Mouse (Mus musculus): ENCODE data around the gene Tsc22d3.

Tsc22d3 gene

DNA sequence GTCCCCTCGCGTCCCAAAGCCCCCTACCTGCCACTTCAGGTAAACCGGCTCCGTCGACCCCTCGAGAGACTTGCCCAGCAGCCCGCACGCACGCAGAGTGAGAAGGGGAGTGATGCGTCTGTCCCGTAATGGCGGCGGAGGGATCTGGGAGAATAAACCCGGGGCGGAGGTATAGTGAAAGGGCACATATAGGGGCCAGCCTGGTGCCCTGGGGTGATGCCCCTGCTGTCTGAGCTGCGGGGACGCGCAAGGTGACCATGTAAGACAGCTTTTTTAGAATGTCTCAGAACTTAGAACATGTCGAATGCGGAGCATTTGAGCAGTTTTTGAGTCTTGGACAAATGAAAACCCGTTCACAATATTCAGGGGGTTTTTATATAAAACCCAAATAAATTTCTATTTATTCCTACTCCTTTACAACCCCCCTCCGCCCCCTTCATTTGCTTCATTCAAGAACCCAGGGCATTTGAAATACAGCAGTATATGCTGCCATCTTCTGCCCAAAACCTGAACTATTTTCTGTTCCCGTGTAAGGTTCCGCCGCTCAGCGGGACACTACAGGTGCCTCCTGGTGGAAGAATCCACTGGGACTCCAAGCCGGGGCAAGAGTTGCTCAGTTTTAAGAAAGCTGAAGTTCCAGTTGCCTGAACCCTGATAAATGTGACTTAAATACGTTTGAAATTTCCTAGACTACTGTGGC lies at the start of gene Tsc22d3:
Tsc22d3 (minus strand) TSS at position 250 of the 700 bp plus-strand sequence.
- DNase-seq, result peak; percentile 72

DNA sequence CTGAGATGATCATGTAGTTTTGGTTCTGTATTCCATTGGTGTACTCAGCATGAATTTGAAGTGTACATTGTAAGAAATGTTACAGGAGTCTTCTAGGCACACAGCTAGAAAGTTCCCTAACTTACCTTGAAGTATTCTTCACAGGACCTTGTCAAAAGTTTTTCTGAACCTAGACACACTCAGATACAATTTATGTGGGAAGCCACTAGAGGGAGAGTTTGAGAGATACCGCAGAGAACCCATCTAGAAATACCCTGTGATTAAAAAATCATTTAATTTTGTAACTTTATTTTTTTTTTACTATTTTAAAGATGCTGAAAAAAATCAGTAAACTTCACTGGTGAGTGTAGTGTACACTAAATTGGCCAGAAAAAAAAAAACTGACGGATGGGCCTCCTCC lies 39.1 kb upstream of the Tsc22d3 start:
- no peak for DNase-seq

DNA sequence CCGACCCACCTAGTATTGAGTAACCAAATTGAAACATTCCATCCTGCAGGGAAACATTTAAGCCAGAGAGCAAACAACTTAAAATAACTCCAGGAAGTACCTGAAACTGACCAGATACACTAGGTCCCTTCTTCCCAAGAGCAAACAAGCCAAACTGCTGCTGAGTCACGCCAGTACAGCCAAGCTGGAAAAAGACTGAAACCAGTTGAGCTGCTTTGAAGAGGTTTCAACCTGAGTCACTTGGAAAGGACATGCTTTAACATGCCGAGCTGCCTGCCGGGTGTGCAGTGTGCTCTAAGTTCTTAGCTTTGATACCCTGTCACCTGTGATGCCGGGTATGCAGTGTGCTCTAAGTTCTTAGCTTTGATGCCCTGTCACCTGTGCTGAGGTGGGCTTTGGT lies 37.6 kb upstream of the Tsc22d3 start:
- no peak for DNase-seq

DNA sequence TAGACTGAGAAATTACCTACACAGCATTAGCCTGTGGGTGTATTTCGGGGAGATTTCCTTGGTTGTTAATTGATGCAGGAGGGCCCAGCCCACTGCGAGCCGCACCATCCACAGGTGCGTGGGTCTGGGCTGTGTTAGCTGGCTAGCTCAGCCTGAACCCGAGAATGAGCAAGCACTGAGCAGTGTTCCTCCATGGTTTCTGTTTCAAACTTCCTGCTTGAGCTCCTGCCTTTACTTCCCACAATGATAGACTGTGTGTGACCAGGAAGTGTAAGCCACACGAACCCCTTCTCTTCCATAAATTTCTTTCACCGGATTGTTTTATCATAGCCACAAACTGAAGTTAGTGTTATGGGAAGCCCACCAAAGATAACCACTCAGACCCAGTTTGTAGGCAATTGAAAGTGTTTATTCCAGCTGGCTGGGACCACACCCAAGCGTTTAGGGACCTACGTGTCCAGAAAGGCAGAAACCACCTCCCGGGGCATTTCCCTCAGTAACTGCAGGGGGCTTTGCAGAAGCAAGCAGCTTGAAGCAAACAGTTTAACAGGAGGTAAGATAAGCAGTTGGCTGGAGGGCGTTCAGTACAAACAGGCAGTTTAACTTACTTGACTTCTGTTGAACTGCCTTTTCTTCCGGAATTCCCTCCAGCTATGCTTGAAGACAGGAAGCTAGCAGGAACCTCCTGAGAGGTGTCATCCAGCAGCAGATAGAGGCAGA lies 24.6 kb upstream of the Tsc22d3 start:
- no peak for DNase-seq

DNA sequence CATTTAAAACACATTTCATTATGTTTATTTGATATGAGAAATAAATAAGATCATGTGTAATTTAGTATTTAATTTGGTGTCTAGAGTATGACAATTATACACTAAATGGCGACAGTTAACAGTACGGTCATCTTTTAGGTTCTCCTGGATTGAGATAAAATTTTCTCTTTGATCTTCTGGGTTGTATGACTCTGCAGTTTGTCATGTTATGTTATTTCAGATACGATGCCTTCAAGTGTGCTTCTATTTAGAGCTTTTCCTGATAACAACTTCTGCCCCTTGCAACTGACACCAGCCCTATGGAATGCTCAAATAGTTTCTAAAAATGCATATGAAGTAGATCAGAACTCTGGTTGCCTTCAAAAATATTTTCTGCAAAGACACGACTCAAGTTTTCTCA lies 9.5 kb upstream of the Tsc22d3 start:
- DNase-seq, result no peak

DNA sequence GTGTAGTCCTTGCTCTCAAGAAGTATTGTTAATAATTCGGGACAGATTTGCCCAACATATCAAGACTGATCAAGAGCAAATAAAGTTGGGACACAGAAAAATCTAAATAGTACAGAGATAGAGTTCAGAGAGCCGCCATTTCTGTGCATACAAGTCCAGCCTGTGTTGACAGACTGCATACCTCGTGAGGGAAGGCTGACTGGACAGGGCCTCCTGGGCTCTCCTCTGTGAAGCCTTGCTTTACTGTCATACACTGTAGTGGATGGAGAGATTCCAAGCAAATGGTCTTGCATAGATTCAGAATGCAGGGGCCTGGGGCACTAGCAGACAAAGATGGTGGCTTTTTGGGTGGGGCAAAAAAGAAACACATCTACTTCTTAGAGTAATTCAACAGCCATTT lies 1.4 kb upstream of the Tsc22d3 start:
- no peak for DNase-seq

DNA sequence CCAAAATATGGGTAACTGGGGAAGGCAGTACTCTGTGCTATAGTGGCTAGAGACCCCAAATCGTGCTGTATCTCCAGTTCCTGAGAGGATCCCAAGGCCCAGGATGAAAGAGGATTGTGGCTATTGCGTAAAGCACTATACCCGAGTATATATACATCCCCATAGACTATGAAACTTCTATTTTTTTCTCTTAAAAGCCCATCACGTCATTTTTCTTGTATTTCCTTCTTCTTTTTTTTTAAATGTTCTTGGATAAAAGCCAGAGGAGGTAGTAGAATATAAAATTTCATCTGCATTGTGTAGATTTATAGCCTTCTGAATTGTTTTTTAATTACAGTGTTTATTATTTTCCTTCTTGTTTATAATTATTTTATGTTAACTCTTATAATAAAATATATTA lies 852 bp upstream of the Tsc22d3 start:
- DNase-seq, result no peak

DNA sequence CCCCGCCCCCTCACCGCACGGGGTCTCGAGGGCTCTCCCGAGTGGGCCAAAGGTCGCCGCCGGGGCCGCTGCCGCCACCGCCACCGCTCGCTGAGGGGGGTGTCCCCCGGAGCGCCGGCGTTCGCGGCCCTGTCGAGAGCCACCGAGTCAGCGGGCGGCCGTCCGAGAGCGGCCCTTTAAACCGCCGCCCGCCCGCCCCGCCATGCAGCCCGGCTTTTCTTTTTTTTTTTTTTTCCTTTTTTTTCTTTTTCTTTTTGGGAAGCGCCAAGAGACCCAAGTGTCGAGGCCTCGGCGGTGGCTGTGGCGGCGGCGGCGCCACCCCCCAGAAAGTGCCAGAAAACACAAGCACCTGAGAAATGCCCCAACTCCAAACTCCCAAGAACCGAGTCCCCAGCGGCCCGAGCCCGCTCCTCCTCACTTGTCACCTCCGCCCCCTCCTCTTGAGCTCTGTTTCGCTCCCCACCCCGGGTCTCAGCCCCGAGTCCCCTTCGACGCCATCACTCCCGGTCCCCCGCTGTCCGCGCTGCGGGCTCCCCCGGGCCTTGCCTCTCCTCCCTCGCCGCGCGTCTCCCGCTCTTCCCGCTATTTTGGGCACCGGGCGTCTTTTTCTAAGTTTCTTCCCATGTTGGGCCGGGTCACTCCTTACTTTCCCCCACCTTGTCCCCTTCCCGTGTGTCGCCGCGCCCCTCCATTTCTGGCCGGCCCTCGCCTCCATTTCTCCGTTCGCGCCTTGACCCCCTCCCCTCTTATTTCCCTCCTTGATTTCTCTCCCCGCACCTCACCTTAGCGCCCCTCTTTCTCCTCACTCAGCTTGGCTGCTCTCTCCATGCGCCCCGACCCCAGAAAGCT lies 674 bp downstream of the Tsc22d3 start:
- DNase-seq, result peak; percentile 2

DNA sequence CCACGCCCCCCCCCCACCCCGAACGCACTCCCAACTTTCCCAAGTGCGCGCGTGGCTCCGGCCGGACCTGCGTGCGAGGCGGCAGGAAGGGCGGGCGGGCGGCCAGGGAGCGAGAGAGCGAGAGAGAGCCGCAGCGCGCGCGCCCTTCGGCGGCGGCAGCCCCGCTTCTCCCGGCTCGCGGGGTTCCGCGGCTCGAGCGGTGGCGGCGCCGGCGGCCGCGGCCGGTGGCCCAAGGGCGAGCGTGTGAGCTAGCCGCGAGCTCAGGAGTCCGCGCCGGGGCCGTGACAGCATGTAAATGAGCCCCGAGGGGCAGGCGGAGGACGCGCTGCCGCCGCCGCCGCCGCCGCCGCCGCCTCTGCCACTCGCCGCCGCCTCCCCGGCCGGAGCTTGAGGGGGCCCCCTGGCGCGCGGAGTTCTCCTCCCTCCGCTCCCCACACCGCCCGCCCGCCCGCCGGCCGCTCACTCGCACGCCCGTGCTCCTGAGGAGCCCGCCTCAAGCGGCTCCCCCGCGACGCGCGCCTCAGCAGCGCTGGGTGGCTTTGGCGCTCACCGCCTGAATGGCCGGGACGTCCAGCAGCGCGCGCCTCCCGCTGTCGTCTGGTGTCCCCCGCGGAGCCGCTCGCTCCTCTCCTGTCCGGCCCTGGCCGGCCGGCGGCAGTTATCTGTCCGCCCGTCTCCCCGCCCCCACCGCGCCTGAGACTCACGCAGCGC lies 1.5 kb downstream of the Tsc22d3 start:
- peak; percentile 73 for DNase-seq

DNA sequence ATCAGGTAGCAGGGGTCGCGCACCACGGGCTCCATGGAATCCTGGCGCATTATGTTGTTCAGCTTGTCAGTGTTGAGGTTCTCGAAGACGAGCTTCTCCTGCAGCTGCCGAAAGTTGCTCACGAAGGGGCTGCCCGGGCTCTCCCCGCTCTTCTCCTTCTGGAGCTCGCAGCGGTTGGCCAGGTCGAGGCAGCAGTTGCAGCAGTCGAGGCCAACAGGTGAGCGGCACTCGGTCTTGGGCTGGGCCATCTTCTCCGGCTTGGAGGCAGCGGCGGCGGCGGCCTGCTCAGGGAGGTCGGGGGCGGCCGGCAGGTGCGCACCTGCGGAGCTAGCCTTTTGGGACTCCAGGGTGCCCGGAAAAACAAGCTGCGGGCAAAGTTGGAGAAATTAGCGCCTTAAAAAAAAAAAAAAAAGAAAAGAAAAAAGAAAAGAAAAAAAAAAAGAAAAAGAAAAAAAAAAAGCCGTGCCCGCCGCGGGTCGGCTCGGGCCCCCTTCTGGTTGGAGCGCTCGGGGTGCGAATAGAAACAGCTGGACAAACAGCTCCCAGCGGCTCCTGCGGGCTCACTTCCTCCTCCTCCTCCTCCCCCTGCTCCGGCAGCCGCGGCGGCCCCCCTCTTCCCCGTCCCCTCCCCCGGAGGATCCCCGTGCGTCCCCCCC lies 2.1 kb downstream of the Tsc22d3 start:
- DNase-seq, result peak; percentile 8

DNA sequence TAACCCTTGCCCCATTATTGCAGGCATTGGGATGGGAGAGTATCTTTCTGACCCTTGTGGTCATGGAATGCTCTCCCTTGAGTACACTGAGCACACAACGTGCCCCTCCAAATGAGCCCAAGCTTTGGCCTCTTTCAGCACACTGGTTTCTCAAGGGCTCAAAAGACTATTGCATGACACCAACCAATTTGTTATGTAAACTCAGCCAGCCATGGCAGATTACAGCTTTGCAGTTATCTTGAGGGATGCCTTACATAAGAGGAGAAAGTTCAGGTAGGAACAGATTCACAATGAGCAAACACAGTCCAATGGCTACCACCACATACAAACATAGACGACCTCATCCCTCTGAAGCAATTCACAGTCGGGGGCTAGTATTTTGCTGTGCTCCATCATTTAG lies 9.3 kb downstream of the Tsc22d3 start:
- no peak for DNase-seq

DNA sequence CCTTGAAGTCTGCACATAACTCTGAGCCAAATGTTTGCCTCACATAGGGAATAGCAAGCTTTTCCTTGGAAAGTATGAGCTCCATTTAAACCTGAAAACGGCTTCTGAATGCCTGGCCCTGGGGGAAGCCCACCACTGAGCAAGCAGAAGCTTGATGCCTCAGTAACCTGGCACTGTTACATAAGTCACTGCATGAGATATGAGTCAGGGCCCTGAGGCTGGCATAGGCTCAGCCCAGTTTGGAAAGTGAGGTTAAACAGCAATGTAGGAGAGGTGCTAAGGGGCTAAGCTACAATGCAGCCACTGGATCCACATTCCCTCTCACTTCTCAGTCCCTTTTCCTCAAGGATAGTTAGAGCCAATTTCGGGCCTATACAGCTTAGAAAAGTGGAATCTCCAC lies 10.3 kb downstream of the Tsc22d3 start:
- no peak for DNase-seq

DNA sequence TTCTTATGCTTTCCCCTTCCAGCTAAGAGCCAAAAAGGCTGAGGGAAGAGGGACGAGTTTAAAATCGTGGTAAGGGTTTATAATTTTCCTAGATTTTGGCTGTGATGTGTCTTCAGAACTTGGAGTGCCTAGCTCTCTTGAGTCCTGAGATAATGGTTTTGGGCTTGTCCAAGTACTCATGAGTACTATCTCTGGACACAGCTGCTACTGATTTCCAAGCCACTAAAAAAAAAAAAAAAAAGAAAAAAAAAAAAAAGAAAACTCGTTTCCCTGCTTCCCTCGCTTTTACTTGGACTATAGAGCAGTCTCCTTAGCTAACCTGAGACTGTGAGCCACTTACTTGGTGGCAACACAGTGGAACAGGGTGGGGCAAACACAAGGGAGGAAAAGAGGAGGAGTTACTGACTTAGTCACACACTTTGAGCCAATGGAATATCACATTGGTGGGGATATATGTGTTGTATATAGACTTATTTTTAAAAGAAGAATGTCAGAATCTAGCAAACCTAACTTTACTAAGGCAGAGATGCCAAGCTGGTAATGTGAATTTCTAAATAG lies 11.2 kb downstream of the Tsc22d3 start:
- no peak for DNase-seq

DNA sequence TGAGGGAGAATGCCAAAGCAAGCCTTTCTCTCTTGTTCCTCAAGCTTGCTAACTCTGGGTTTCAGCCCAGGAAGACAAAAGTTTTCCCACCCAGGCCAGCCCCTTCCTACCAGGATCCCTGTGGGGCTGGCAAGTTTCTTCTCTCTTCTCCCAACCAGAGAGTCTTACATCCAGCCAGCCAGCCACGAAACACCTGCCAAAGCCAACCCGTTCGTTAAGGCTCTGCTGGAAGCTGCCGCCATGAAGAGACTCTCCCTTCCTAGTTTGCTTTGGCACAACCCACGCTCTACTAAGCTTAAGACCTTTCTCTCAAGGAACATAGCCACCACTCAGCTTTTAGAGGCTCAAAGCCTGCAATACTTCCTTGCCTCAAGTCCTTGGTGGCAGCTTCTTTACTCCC lies 11.9 kb downstream of the Tsc22d3 start:
- no peak for DNase-seq

DNA sequence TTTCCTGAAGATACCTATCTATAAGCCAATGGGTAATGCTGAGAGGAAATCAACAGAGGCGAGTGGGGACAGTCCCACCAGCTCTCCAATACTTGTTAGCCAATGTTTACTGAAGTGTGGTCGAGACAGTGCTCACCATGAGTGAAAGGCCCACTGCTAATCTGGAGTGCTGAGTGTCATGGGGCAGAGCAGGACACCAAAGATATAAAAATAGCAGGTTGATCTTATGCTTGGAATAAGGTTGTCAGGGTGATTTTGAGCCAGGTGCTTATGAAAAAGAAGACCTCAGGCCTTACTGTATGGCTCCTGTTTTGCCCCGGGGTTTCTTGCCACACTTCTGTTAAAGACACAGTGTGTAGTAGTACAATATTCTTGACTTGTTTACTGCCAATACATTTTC lies 20.0 kb downstream of the Tsc22d3 start:
- no peak for DNase-seq

DNA sequence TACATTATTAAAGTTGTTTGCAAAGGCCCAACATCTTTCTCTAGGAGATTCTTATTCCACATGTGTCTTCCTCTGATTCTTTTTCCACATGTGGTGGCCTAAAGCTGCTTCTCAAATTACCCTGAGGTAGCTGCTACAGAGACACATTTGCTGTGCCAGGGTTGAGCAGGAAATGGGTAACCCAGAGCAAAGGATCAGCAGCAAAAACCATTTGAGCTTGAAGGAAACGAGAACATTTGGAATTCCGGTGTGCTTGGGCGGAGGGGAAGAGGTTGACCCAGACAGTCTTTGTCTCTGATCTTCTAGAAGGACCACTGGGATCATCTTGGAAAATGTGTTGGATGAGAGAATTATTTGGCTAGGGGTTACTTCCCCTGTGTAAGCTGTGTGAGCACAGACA lies 24.8 kb downstream of the Tsc22d3 start:
- no peak for DNase-seq

DNA sequence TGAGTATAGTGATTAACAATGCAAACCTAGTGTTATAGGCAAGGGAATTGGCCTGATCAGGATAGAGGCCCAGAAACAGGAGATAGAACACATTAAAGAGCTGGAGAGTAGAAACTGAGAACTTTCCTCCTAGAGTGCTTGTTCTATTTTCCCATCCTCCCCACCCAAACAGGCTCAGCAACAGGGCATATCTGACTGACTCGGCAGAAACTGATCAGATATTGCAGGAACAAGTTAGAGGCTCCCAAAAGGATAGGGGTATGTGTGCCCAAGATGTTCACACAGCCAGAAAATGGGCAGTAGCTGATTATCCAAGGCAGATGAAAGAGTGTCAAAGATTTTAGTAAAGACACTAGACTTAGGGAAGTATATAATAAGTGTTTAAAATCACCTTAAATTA lies 25.3 kb downstream of the Tsc22d3 start:
- DNase-seq, result no peak

DNA sequence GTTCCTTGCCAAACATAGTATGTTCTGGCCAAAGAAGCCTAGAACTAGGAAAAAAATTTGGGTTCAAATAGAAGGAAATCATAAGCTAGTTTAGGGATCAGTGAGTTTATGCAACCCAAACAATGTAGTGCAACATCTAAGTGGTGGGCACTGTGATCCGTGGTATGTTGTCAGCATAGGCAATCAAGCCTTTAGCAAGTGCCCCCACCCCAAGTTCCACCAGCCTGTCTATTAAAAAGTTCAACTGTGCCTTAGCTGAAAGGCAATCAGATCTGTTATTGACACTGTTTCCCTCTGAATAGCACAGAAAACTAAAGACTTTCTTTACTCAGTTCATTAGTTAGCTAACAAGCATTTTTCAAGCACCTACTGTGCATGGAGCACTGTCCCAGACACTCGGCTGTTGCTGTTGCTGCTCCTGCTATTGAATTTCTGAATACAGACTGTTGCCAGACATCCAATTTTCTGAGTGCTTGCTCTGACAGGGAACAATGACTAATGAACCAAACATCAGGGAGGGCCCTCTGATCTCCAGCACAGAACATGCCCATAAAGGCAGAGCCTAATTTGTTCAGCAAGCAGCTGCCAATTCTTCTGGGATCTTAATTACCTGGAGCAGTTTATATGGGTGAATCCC lies 27.6 kb downstream of the Tsc22d3 start:
- DNase-seq, result no peak

DNA sequence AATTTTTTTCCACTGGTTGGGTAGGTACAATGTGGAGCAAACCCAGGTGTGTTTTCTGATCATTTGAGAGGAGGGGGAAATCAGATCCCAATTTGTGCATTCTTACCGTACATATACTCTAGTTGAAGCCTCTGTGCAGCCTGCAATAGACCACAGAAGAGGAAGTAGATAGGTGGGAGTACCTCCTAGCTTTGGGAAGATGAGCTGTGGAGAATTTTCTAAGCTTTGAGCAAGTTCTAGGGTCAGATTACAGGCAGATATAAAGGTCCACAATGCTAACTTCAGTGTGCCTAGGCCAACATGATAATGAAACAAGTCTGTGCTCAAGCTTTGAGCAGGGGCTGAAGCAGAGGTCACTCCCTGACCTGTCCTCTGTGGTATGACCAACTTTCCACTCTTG lies 30.9 kb downstream of the Tsc22d3 start:
- no peak for DNase-seq

DNA sequence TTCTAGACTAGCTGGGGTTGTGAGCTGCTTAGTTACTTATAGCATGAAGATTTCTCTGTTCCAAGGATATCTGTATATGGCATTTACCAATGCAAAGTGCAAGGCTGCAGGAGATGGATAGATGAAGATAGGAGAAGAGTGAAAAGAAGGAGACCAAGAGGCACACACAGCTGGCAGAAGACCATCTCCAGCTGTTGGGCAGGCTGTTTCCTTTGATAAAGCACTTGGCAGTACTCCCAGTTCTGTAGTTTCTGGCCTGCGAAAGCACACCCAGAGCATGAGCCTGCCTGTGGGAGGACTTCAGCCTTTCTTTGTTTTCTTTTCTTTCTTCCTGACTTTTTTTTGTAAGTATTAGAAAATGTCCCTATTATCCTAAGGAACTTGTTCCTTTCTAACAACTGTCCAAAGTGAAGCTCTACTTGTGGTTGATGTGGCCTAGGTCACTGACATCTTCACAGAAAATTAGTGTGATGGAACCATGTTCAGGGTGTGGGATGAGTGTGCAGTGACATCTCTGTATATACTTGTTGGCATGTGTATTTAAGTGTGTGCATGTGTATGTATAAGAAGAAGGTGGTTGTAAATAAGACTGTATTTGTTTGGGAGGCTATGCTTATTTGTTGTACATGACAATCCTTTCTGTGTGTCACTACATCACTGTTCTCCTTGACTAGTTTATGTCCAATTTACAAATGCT lies 32.6 kb downstream of the Tsc22d3 start:
- peak; percentile 55 for DNase-seq

DNA sequence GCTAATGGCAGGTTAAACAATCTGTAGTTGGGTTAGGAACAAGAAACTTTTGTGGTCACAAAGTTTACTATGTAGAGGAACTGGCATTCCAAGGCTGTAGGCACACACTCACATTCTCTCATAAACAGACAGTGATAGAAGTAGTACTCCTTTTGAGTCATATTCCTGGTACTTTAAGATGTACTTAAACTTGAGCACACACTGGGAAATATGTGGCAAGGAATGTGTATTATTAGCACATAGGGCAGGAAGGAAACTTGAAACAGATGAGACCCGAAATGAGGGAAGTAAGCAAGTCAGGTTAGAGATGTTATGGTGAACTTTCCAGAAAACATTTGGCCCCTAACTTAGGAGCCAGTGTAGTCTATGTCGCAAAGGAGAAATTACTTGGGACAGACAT lies 34.7 kb downstream of the Tsc22d3 start:
- DNase-seq, result no peak
